Mouse (Mus musculus) midbrain, embryonic 16.5 days (tissue): ENCODE measurements around the gene Pcna. TPM values are rescaled to one million over a fixed set of nuclear protein-coding genes. Genes with fewer than 3 reads are reported as not detected.
A peak's percentile ranks its signal among the peaks of the same experiment; 100 is the strongest.
"Not testable (repeated sequence)": the region's sequence is repeated elsewhere in the genome, so short reads cannot be mapped to it uniquely, and the experiment has no call there.

Experiments used
- ATAC-seq: fragments of 200-750 bp; cut with Nextera tagmentation; 2 replicates; pipeline ENCODE4 v1.8.0; 2017; ENCODE audit warnings: moderate TSS enrichment
- H3K27ac ChIP-seq: fragments of 300-500 bp; sonication (generic); 2 replicates; pipeline ENCODE4 v1.5.1; 2014; ENCODE audit warnings: mild to moderate bottlenecking, low read length, mixed read lengths
- H3K27me3 ChIP-seq: fragments of 300-500 bp; sonication (generic); 2 replicates; pipeline ENCODE4 v1.6.1; 2014; ENCODE audit warnings: low read depth, low read length, mixed read lengths; ENCODE audit not compliant: control insufficient read depth, insufficient read depth
- H3K36me3 ChIP-seq: fragments of 300-500 bp; sonication (generic); 2 replicates; pipeline ENCODE4 v1.6.1; 2014; ENCODE audit warnings: mild to moderate bottlenecking, low read length, moderate library complexity, mixed read lengths; ENCODE audit not compliant: control insufficient read depth, insufficient read depth
- H3K4me1 ChIP-seq: fragments of 300-500 bp; sonication (generic); 2 replicates; pipeline ENCODE4 v1.6.1; 2014; ENCODE audit warnings: mild to moderate bottlenecking, low read length, mixed read lengths; ENCODE audit not compliant: control insufficient read depth, insufficient read depth
- H3K4me2 ChIP-seq: fragments of 300-500 bp; sonication (generic); 2 replicates; pipeline ENCODE4 v1.6.1; 2014; ENCODE audit warnings: mild to moderate bottlenecking, low read length, mixed read lengths
- H3K4me3 ChIP-seq: fragments of 300-500 bp; sonication (generic); 2 replicates; pipeline ENCODE4 v1.5.1; 2014; ENCODE audit warnings: low read depth, mild to moderate bottlenecking, low read length, moderate library complexity, mixed read lengths
- H3K9ac ChIP-seq: fragments of 300-500 bp; sonication (generic); 2 replicates; pipeline ENCODE4 v1.6.1; 2014; ENCODE audit warnings: low read depth, low read length, mixed read lengths
- H3K9me3 ChIP-seq: fragments of 300-500 bp; sonication (generic); replicated peaks from 2 replicates; pipeline ENCODE4 v1.6.1; 2014; ENCODE audit warnings: mild to moderate bottlenecking, low read length, mixed read lengths; ENCODE audit not compliant: control insufficient read depth, poor library complexity, severe bottlenecking
- WGBS: fragments of 180-500 bp; shearing (Covaris S2); extraction: QIAGEN DNeasy Blood & Tissue Kit; methylation state at CpG from one replicate; pipeline ENCODE4 v1.1.7; 2014; 5-methylcytosine and 5-hydroxymethylcytosine counted together
- polyA plus RNA-seq: library from polyadenylated mRNA; unstranded; fragments of >200 nt; fragmentation: Nextera tagmentation; extraction: Ambion mirVana; gene quantifications from 2 replicates; pipeline ENCODE4 v1.2.1, GENCODE M21; 2015

Pcna gene
- polyA plus RNA-seq, 1 experiment from 2014 or later: 88.2 TPM

- no peak overlapping the region for H3K4me2 ChIP-seq
- H3K9me3 ChIP-seq: 0 out of 2 replicates have a peak, but pooled peaks cover 5% of the 10 kb centered on the region
- WGBS: 87% methylated on average over 9 of the region's 9 CpGs
- no peak overlapping the region for H3K4me3 ChIP-seq
- no peaks in the 10 kb centered on the region for H3K36me3 ChIP-seq
- H3K27ac ChIP-seq: no peak overlapping the region
- no peaks in the 10 kb centered on the region for H3K27me3 ChIP-seq
- no peak overlapping the region for H3K9ac ChIP-seq
- no peak for ATAC-seq
- peaks cover 24% of the 10 kb centered on the region for H3K4me1 ChIP-seq
Observed at GRCm38 (mm10) chr2:132286376-132287076, 33.4 kb upstream of the Pcna start.

DNA sequence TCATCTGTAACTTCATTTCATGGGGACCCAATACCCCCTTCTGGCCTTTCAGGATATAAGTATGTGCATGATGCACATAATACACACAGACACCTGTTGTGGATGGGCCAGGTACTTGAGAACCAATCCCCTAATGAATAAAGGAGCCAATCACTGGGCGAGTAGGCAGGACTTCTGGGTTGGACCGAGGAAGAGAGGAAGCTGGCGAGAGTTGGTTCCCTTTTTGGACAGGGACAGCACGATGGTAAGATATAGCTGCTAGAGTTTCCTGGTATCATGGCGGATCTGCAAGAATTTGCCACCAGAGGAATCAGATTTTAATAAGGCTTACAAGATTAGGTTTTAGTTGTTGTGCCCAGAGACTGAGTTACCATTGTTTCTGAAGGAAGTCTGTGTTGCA lies 32.6 kb upstream of the Pcna start:
- peaks cover 23% of the 10 kb centered on the region for H3K4me1 ChIP-seq
- not testable (repeated sequence) for H3K9me3 ChIP-seq, H3K36me3 ChIP-seq, H3K4me2 ChIP-seq, ATAC-seq, H3K27me3 ChIP-seq, H3K27ac ChIP-seq, H3K4me3 ChIP-seq, H3K9ac ChIP-seq
- 99% methylated on average over 5 of the region's 5 CpGs for WGBS

DNA sequence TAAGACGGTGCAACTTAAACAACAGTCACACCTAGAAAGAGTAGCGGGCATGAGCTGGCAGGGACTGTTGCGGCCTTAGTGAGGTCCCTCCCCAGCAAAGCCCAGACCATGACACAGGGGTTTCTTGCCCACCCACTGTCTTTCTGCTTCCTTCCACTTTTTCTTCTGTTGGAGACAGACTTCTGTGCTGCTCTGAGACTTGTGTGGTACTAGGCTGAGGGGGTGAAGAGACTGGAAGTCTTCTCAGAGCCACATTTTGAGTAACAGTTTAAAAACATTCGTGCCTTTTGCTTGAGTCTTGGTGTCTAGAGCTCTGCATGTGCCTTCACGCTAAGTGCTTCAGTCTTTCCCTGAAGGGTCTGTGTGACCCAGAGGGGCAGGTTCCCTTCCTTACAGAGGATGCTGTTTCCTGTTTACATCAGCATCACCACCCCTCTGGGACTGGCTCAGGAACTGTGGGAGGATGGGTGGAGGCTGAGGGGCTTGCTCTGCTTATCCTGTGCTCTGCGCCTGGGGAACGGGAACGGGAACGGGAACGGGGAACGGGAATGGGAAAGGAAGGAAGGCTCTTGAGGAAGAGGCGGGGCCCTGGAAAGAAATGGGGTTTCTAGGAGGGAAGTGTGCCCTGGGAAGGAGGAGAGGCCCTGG lies 31.5 kb upstream of the Pcna start:
- H3K4me3 ChIP-seq: no peak overlapping the region
- H3K4me1 ChIP-seq: peaks cover 23% of the 10 kb centered on the region
- H3K9me3 ChIP-seq: 0 out of 2 replicates have a peak, but pooled peaks cover 5% of the 10 kb centered on the region
- WGBS: 90% methylated on average over 12 of the region's 12 CpGs
- no peak overlapping the region for H3K9ac ChIP-seq
- no peaks in the 10 kb centered on the region for H3K27me3 ChIP-seq
- no peak for ATAC-seq
- H3K36me3 ChIP-seq: no peaks in the 10 kb centered on the region
- no peak overlapping the region for H3K27ac ChIP-seq
- no peak overlapping the region for H3K4me2 ChIP-seq

DNA sequence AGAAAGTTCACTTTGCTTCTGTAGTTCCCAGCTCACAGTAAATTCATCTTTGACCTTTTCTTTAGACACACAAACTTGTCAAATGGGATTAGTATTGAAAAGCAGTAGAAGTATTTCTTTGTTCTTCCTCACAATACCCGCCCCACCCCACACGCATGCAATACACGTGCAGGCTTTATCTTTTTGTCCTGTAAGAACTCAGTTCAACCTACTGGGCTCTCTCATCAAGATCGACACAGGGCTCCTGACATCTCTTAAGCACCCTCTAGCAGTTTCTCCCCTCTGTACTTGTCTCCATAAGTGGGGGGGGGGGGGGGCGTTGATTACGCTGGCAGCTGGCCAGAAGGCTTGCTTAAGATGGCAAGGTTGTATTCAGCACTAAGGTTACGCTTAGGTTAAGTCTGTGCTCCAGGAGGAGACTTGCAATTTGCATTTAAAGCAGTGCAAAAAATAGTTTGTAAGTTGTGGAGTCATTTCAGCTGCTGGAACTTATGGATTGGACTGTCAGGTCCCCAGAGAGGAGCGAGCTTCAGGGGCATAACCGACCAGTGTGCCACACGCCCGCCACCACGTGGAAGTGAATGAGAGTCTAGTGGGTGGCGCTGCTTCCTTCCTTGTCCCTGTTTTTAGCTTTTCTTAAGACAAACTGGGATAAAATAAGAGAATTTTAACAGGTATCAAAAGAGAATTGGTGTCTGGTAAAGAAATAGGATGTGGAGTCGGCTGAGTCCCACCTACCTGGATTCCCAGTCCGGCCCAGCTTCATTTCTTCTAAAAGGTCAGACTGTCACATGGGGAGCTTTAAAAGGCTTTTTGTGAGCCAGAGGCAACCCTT lies 30.3 kb upstream of the Pcna start:
- 0 out of 2 replicates have a peak, but pooled peaks cover 5% of the 10 kb centered on the region for H3K9me3 ChIP-seq
- H3K9ac ChIP-seq: no peak overlapping the region
- H3K27me3 ChIP-seq: no peaks in the 10 kb centered on the region
- no peaks in the 10 kb centered on the region for H3K36me3 ChIP-seq
- no peak overlapping the region for H3K4me3 ChIP-seq
- peak overlapping the region; percentile 44; the same call in 1 of the 2 replicates for H3K27ac ChIP-seq
- WGBS: 36% methylated on average over 15 of the region's 15 CpGs
- ATAC-seq: no peak
- no peak overlapping the region for H3K4me2 ChIP-seq
- peaks cover 23% of the 10 kb centered on the region for H3K4me1 ChIP-seq

GRCm38 (mm10) chr2:132282453-132283174 lies 29.5 kb upstream of the Pcna start:
- no peak overlapping the region for H3K4me2 ChIP-seq
- no peaks in the 10 kb centered on the region for H3K36me3 ChIP-seq
- peak; percentile 32; the same call in 1 of the 2 replicates for ATAC-seq
- peaks cover 23% of the 10 kb centered on the region for H3K4me1 ChIP-seq
- H3K4me3 ChIP-seq: no peak overlapping the region
- no peak overlapping the region for H3K27ac ChIP-seq
- H3K27me3 ChIP-seq: no peaks in the 10 kb centered on the region
- H3K9me3 ChIP-seq: 0 out of 2 replicates have a peak, but pooled peaks cover 3% of the 10 kb centered on the region
- no peak overlapping the region for H3K9ac ChIP-seq
- WGBS: 8% methylated on average over 12 of the region's 12 CpGs

DNA sequence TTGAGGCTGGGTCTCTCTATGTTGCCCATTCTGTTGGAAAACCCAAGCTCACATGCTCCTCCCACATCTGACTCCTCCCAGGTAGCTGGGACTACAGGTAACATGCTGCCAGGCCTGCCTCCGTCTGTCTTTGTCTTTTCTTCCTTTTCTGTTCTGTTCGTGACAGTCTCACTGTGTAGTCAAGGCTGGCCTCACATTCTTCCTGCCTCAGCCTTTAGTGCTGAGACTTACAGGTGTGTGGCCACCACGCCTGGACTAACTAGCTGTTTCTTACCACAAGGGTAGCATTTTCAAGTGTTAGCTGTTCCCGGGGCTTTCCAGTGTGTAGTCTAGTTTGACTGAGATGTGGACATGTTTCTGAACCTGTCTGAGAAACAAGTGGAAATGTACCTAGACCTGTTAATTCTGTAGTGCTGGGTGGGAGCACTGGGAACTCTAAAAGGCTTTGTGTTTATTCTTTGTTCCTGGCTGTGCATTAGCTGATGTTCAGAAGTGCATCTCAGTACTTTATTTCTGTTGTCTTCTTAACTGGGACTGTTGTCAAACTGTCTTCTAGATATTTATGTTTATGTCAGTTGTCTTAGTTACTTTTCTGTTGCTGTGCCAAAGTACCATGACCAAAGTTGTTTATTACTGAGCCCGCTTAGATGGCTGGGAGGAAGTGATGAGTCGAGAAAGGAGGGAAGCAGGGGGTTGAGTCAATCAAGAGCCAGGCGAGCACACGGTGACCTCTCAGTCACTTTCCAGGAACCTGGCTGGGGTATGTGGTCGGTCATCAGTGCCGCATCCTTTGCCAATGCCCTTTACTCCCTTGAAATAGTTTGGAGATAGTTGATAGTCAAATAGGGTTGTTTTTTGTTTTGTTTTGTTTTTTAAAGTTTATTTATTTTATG lies 28.7 kb upstream of the Pcna start:
- ATAC-seq: no peak
- 57% methylated on average over 10 of the region's 10 CpGs for WGBS

GRCm38 (mm10) chr2:132280518-132281120 lies 27.5 kb upstream of the Pcna start:
- 92% methylated on average over 10 of the region's 10 CpGs for WGBS
- Histone ChIP-seq H3K4me1 (peaks cover 23% of the 10 kb centered on the region), H3K4me2 (no peak overlapping the region), H3K9ac (no peak overlapping the region), H3K9me3 (no peaks in the 10 kb centered on the region), H3K27me3 (no peaks in the 10 kb centered on the region), H3K36me3 (no peaks in the 10 kb centered on the region), H3K27ac (no peak overlapping the region), H3K4me3 (no peak overlapping the region)
- no peak for ATAC-seq

More for the DNA sequence above, 28.7 kb upstream of the Pcna start:
- Histone ChIP-seq H3K9ac (no peak overlapping the region), H3K4me1 (peaks cover 23% of the 10 kb centered on the region), H3K36me3 (no peaks in the 10 kb centered on the region), H3K9me3 (no peaks in the 10 kb centered on the region), H3K27ac (no peak overlapping the region), H3K4me3 (no peak overlapping the region), H3K27me3 (no peaks in the 10 kb centered on the region), H3K4me2 (no peak overlapping the region)
